Mouse (Mus musculus) neural tube, embryonic 14.5 days (tissue): Measurements from ENCODE around the gene H2-Eb1. TPM values are rescaled to one million over a fixed set of nuclear protein-coding genes. Genes with fewer than 3 reads are reported as not detected.

Experiments used
- ATAC-seq: fragments of 200-750 bp; cut with Nextera tagmentation; 2 replicates; pipeline ENCODE4 v1.8.0; 2017; ENCODE audit warnings: low read depth, mild to moderate bottlenecking, moderate TSS enrichment, moderate library complexity
- H3K27ac ChIP-seq: fragments of 300-500 bp; sonication (generic); 2 replicates; pipeline ENCODE4 v1.5.1; 2014; ENCODE audit warnings: low read depth, mild to moderate bottlenecking, control low read depth, low read length, moderate library complexity, mixed read lengths
- H3K27me3 ChIP-seq: fragments of 300-500 bp; sonication (generic); 2 replicates; pipeline ENCODE4 v1.6.1; 2014; ENCODE audit warnings: low read length; ENCODE audit not compliant: control insufficient read depth, insufficient read depth
- H3K36me3 ChIP-seq: fragments of 300-500 bp; sonication (generic); 2 replicates; pipeline ENCODE4 v1.6.1; 2014; ENCODE audit warnings: low read length, mixed read lengths; ENCODE audit not compliant: control insufficient read depth, insufficient read depth
- H3K4me1 ChIP-seq: fragments of 300-500 bp; sonication (generic); 2 replicates; pipeline ENCODE4 v1.6.1; 2014; ENCODE audit warnings: low read length; ENCODE audit not compliant: control insufficient read depth, insufficient read depth
- H3K4me2 ChIP-seq: fragments of 300-500 bp; sonication (generic); 2 replicates; pipeline ENCODE4 v1.6.1; 2014; ENCODE audit warnings: mild to moderate bottlenecking, low read depth, low read length, control low read depth
- H3K4me3 ChIP-seq: fragments of 300-500 bp; sonication (generic); 2 replicates; pipeline ENCODE4 v1.5.1; 2014; ENCODE audit warnings: low read depth, low read length, control low read depth, mixed read lengths
- H3K9ac ChIP-seq: fragments of 300-500 bp; sonication (generic); replicated peaks from 2 replicates; pipeline ENCODE4 v1.6.1; 2014; ENCODE audit warnings: low read depth, mild to moderate bottlenecking, control low read depth, low read length, mixed read lengths
- H3K9me3 ChIP-seq: fragments of 300-500 bp; sonication (generic); 2 replicates; pipeline ENCODE4 v1.6.1; 2016; ENCODE audit warnings: low read length; ENCODE audit not compliant: control insufficient read depth
- WGBS: fragments of 180-500 bp; shearing (Covaris S2); extraction: QIAGEN DNeasy Blood & Tissue Kit; methylation state at CpG from one replicate; pipeline ENCODE4 v1.1.7; 2014; 5-methylcytosine and 5-hydroxymethylcytosine counted together
- polyA plus RNA-seq: library from polyadenylated mRNA; unstranded; fragments of >200 nt; fragmentation: Nextera tagmentation; extraction: Ambion mirVana; gene quantifications from 2 replicates; pipeline ENCODE4 v1.2.1, GENCODE M21; 2014

Gene H2-Eb1
- 3.5 and 4.0 TPM in 2 replicates for polyA plus RNA-seq

DNA sequence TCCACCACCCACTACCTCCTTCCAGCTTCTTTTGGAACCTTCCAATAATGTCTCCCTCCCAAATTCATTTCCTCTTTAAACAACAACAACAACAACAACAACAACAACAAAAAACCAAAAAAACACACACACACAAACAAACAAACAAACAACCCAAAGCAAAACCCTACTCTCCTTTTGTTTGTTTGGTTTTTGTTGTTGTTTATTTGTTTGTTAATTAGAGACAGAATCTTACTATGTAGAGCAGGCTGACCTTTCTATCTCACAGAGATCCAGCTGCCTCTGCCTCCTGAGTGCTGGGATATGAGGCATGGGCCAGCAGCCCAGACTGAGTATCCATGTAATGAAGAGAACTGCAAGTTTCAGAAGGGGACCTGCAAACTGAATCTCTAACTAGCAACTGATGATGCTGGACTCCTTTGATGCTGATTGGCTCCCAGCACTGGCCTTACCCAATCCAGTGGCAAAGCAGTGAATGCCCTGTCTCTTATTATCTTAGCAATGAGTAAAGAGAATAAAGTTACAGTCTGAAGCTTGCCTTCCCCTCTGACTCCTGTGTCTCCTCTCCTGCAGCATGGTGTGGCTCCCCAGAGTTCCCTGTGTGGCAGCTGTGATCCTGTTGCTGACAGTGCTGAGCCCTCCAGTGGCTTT is at the start of gene H2-Eb1:
Gene H2-Eb1, plus strand, starts transcription at position 488 of the 651 bp plus-strand sequence.
- H3K27me3 ChIP-seq = no peaks in the 10 kb centered on the region
- no peaks in the 10 kb centered on the region for H3K4me1 ChIP-seq
- H3K9me3 ChIP-seq = no peaks in the 10 kb centered on the region
- no peak within 1 kb of the TSS for H3K4me2 ChIP-seq
- H3K9ac ChIP-seq = no peak within 1 kb of the TSS
- no peak within 1 kb of the TSS for H3K27ac ChIP-seq
- peak; percentile 85 for ATAC-seq
- no peak within 1 kb of the TSS for H3K4me3 ChIP-seq
- no peaks in the 10 kb centered on the region for H3K36me3 ChIP-seq

DNA sequence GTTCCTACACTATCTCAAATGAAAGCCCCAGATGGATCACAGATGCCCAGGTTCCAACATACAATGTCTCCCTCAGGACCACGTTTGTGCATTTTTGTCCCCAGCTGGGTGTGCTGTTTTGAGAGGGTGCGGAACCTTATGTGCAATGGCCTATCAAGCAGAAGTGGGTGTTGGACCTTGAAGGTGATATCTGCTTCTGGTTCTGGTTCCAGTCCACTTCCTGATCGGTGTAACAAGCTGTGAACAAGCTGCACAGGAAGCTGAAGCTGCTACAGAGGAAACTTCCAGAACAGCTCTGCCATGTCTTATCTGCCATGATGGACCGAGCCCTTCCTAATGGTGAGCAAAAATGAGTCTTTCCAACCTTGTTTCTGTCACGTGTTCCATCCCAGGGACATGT is 49.2 kb upstream of the H2-Eb1 start:
- H3K9me3 ChIP-seq = no peaks in the 10 kb centered on the region
- no peaks in the 10 kb centered on the region for H3K4me1 ChIP-seq
- no peak overlapping the region for H3K9ac ChIP-seq
- H3K27me3 ChIP-seq = no peaks in the 10 kb centered on the region; the same call in 1 of the 2 replicates
- H3K4me2 ChIP-seq = no peak overlapping the region
- H3K27ac ChIP-seq = no peak overlapping the region
- no peak for ATAC-seq
- H3K4me3 ChIP-seq = no peak overlapping the region
- 90% methylated on average over 5 of the region's 5 CpGs for WGBS
- no peaks in the 10 kb centered on the region for H3K36me3 ChIP-seq

DNA sequence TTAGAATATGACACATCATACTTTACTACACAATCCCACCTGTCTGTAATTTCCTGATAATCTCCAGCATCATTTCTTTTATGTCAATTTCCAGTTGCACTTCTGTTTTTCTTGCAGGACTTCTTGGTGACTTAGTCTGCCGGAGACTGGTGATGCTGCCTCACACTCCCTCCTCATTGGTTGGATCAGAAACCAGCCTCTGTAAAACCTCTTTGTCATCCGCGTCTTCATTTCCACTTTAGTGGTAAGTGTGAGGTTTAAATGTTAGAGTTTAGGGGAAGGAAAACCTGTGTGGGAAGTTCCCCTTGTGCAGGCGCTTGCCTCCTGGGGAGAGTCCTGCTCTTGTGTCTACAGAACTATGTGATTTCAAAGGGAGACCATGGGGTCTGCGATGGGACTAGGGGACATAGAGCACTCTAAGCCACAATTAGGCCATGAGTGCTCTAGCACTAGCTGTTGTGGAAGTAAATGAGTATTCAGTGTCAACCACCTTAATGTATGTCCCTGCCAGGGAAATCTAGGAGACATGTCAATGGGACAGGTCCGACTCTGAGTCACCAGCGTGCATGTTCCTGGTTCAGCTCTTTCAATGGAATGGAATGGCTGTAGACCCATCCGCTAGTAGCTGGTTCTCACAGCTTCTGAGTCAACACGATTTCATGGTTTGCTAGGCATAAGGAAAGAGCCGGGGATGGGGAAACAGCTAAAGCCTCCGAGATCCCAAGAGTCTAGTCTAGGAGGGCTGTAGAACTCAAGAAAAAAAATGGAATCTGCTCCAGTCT is 47.9 kb upstream of the H2-Eb1 start, which contains the start of gene H2-Ab1:
Gene H2-Ab1, plus strand, starts transcription at position 96 of the 782 bp plus-strand sequence.
- H3K27ac ChIP-seq = no peak within 1 kb of the TSS
- WGBS = 78% methylated on average over 11 of the region's 11 CpGs
- H3K9me3 ChIP-seq = no peaks in the 10 kb centered on the region
- no peaks in the 10 kb centered on the region for H3K36me3 ChIP-seq
- no peaks in the 10 kb centered on the region; the same call in 1 of the 2 replicates for H3K27me3 ChIP-seq
- no peaks in the 10 kb centered on the region for H3K4me1 ChIP-seq
- no peak within 1 kb of the TSS for H3K9ac ChIP-seq
- no peak within 1 kb of the TSS for H3K4me2 ChIP-seq
- ATAC-seq = no peak
- no peak within 1 kb of the TSS for H3K4me3 ChIP-seq

DNA sequence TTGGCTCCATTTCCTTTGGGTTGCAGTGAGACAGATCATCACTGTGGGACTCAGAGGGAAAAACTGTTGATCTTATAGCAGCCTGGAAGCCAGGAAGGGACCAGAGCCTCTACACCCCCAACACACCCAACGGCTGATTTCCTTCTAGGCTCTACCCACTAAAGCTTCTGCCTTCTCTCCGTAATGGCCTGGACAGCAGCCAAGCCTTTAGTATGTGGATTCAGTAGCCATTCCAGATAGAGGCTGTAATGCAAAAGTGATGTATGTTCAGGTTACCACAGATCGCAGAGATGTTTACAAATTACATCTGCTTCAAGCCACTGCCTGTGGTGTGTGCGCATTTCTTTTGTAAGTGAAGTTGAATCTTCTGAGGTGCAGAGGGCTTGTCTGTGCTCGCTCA is 45.1 kb upstream of the H2-Eb1 start:
- Histone ChIP-seq H3K4me1 (peaks cover 7% of the 10 kb centered on the region; the same call in 1 of the 2 replicates), H3K9ac (no peak overlapping the region), H3K4me3 (no peak overlapping the region), H3K4me2 (no peak overlapping the region), H3K36me3 (no peaks in the 10 kb centered on the region), H3K27me3 (peaks cover 9% of the 10 kb centered on the region; the same call in 1 of the 2 replicates), H3K9me3 (no peaks in the 10 kb centered on the region), H3K27ac (no peak overlapping the region)
- WGBS = 71% methylated on average over 5 of the region's 5 CpGs
- no peak for ATAC-seq

DNA sequence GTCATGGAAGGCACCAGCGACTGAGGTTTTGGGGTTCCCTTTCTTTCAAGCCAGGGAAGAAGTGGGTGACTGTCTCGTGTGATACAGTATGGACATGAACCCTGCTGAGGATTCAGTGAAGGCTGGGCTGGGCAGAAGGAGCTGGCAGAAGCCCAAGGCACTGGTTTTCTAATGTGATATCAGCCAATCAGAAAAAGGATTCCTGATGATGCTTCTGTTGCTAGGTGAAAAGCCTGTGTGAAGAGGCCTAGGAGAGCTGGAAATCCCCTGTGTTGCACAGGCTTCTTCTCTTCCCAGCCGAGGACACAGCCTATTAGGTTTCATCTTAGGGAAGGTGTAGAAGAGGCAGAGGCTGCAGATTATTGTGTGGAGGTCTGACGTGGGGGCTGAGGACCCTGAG is 44.2 kb upstream of the H2-Eb1 start:
- WGBS = 23% methylated on average over 4 of the region's 4 CpGs

DNA sequence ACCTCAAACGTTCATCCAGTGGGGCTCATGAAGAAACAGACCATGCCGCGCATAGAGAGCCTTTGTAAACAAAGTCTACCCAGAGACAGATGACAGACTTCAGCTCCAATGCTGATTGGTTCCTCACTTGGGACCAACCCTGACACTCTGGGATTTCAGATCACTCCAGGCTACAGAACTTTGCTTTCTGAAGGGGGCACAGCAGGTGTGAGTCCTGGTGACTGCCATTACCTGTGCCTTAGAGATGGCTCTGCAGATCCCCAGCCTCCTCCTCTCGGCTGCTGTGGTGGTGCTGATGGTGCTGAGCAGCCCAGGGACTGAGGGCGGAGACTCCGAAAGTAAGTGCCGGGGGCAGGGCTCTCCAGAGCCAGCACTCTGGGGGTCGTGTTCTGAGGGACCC is 42.6 kb upstream of the H2-Eb1 start:
- WGBS = under 1% methylated on average over 8 of the region's 8 CpGs
- H3K4me2 ChIP-seq = peak overlapping the region; percentile 80
- no peaks in the 10 kb centered on the region for H3K9me3 ChIP-seq
- no peak overlapping the region; the same call in 1 of the 2 replicates for H3K9ac ChIP-seq
- H3K36me3 ChIP-seq = no peaks in the 10 kb centered on the region
- peaks cover 7% of the 10 kb centered on the region; the same call in 1 of the 2 replicates for H3K4me1 ChIP-seq
- no peak overlapping the region for H3K27ac ChIP-seq
- ATAC-seq = peak; percentile 82
- peak overlapping the region; percentile 28 for H3K4me3 ChIP-seq
- H3K27me3 ChIP-seq = peaks cover 9% of the 10 kb centered on the region; the same call in 1 of the 2 replicates

More for the DNA sequence above, 44.2 kb upstream of the H2-Eb1 start:
- Histone ChIP-seq H3K9ac (no peak overlapping the region), H3K4me1 (peaks cover 7% of the 10 kb centered on the region; the same call in 1 of the 2 replicates), H3K4me3 (no peak overlapping the region), H3K9me3 (no peaks in the 10 kb centered on the region), H3K27me3 (peaks cover 9% of the 10 kb centered on the region; the same call in 1 of the 2 replicates), H3K4me2 (no peak overlapping the region), H3K27ac (no peak overlapping the region), H3K36me3 (no peaks in the 10 kb centered on the region)
- ATAC-seq = peak; percentile 80

DNA sequence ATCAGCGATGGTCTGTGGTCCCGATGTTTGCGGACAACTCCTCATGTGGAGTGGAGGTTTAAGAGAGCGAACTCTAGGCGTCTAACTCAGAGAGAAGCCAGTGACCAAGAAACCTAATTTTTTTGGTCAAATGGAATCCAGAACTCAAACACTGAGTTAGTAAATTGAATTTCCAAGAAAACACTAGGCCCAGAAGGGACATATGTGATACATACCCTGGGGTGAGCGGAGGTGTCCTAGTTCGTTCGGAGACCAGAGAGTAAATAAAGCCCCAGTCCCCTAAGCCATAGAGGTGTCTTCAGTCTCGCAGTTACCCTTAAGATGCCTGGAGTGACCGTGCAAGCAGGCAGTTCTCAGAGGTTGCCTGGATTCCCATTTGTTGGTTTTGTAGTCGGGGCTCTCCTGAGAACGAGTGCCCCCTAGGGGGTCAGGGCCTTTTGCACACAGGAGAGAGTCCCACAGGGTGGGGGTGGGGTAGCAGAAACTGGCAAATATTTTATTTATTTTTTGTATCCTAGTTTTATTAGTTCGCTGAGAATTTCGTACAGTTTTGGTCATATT is 41.8 kb upstream of the H2-Eb1 start:
- Histone ChIP-seq H3K9ac (no peak overlapping the region), H3K9me3 (no peaks in the 10 kb centered on the region), H3K27me3 (peaks cover 9% of the 10 kb centered on the region; the same call in 1 of the 2 replicates), H3K27ac (no peak overlapping the region), H3K4me3 (no peak overlapping the region), H3K4me1 (peaks cover 7% of the 10 kb centered on the region; the same call in 1 of the 2 replicates), H3K36me3 (no peaks in the 10 kb centered on the region), H3K4me2 (peak overlapping the region; percentile 93)
- WGBS = 6% methylated on average over 14 of the region's 14 CpGs
- no peak for ATAC-seq

DNA sequence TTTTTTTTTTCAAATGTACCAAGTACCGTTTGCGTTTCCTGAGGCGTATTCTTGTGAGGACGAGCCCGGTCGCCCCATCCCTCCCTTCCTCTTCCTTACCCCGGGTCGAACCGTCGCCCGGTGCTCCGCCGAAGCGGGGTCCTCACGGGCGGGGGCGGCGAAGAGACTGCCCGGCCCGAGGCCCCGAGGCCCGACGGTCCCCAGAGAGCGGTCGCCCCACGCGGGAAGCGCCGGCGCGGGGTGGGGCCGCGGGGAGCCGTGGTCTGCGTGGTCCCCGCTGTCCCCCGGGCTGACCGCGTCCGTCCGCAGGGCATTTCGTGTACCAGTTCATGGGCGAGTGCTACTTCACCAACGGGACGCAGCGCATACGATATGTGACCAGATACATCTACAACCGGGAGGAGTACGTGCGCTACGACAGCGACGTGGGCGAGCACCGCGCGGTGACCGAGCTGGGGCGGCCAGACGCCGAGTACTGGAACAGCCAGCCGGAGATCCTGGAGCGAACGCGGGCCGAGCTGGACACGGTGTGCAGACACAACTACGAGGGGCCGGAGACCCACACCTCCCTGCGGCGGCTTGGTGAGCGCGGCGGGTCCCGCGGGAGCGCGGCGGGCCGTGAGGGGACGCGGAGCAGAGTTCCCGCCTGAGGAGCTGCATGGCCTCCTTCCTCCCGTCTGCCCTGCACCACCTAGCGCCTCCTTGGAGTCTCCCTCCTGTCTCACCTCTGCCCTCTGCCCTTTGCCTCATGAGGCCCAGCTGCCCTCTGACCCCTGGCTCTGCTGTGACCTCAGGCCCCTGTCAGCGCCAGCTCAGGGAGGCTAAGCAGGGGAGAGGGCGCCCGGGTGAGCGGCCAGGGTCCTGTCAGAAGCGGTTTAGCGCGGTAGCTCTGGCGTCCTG is 41.0 kb upstream of the H2-Eb1 start:
- peak overlapping the region; percentile 58 for H3K9ac ChIP-seq
- WGBS = under 1% methylated on average over 84 of the region's 93 CpGs
- H3K27me3 ChIP-seq = peaks cover 9% of the 10 kb centered on the region; the same call in 1 of the 2 replicates
- H3K27ac ChIP-seq = no peak overlapping the region
- peak overlapping the region; percentile 93 for H3K4me2 ChIP-seq
- peaks cover 7% of the 10 kb centered on the region; the same call in 1 of the 2 replicates for H3K4me1 ChIP-seq
- peak overlapping the region; percentile 43 for H3K4me3 ChIP-seq
- no peaks in the 10 kb centered on the region for H3K36me3 ChIP-seq
- no peaks in the 10 kb centered on the region for H3K9me3 ChIP-seq
- peak; percentile 42; the same call in 1 of the 2 replicates for ATAC-seq
